Mouse (Mus musculus): ENCODE data around the gene Shank3. TPM values are rescaled to one million over a fixed set of nuclear protein-coding genes. Genes with fewer than 3 reads are reported as not detected.

Shank3 gene
- polyA plus RNA-seq, 1 experiment from 2014 or later: 1.8 TPM

- Histone ChIP-seq H3K9me3 (ENCODE audit: low read length) (no peaks in the 10 kb centered on the region), H3K4me2 (replicated peaks; ENCODE audit: low read depth, low read length) (no peak overlapping the region), H3K27me3 (replicated peaks; ENCODE audit: insufficient read depth, low read length) (no peaks in the 10 kb centered on the region), H3K36me3 (ENCODE audit: insufficient read depth, low read length) (no peaks in the 10 kb centered on the region), H3K9ac (replicated peaks; ENCODE audit: low read depth) (no peak overlapping the region), H3K4me3 (ENCODE audit: low read depth, low read length) (no peak overlapping the region), H3K27ac (ENCODE audit: low read length) (no peak overlapping the region), H3K4me1 (ENCODE audit: insufficient read depth, low read depth, low read length) (no peaks in the 10 kb centered on the region)
- DNase-seq (ENCODE audit: low spot score): no peak
- 89% methylated on average over 10 of the region's 10 CpGs for WGBS
- TF ChIP-seq CTCF (IDR thresholded peaks at IDR 0.05) (no peak), EP300 (IDR thresholded peaks at IDR 0.05) (no peak)
- ATAC-seq: no peak
Observed at GRCm38 (mm10) chr15:89533843-89534207, 34.4 kb downstream of the Shank3 start.

GRCm38 (mm10) chr15:89544171-89544570, 44.7 kb downstream of the Shank3 start:
- H3K4me2 ChIP-seq (replicated peaks; ENCODE audit: low read depth, low read length): no peak overlapping the region
- no peak overlapping the region for H3K27ac ChIP-seq (ENCODE audit: low read length)
- no peaks in the 10 kb centered on the region for H3K9me3 ChIP-seq (ENCODE audit: low read length)
- H3K36me3 ChIP-seq (ENCODE audit: insufficient read depth, low read length): 0 out of 2 replicates have a peak, but pooled peaks cover under 1% of the 10 kb centered on the region
- no peak overlapping the region for H3K4me3 ChIP-seq (ENCODE audit: low read depth, low read length)
- no peak for DNase-seq (ENCODE audit: low spot score)
- H3K4me1 ChIP-seq (ENCODE audit: insufficient read depth, low read depth, low read length): no peaks in the 10 kb centered on the region
- no peaks in the 10 kb centered on the region for H3K27me3 ChIP-seq (replicated peaks; ENCODE audit: insufficient read depth, low read length)
- H3K9ac ChIP-seq (replicated peaks; ENCODE audit: low read depth): no peak overlapping the region
- TF ChIP-seq CTCF (IDR thresholded peaks at IDR 0.05) (no peak), EP300 (IDR thresholded peaks at IDR 0.05) (no peak)
- WGBS: 88% methylated on average over 7 of the region's 7 CpGs
- ATAC-seq: no peak

- TF ChIP-seq EP300 (IDR thresholded peaks at IDR 0.05): no peak
- TF ChIP-seq CTCF (IDR thresholded peaks at IDR 0.05): no peak
Observed at GRCm38 (mm10) chr15:89547321-89547720, 47.9 kb downstream of the Shank3 start.

GRCm38 (mm10) chr15:89547824-89548601, 48.6 kb downstream of the Shank3 start:
- no peak overlapping the region for H3K27ac ChIP-seq (ENCODE audit: low read length)
- H3K4me3 ChIP-seq (ENCODE audit: low read depth, low read length): peak overlapping the region; percentile 14; the same call in 1 of the 2 replicates
- peak overlapping the region; percentile 47 for H3K4me2 ChIP-seq (replicated peaks; ENCODE audit: low read depth, low read length)
- TF ChIP-seq CTCF (IDR thresholded peaks at IDR 0.05) (peak; percentile 12; the same call in 1 of the 2 replicates), EP300 (IDR thresholded peaks at IDR 0.05) (no peak)
- H3K36me3 ChIP-seq (ENCODE audit: insufficient read depth, low read length): 0 out of 2 replicates have a peak, but pooled peaks cover 3% of the 10 kb centered on the region
- peak; percentile 30 for ATAC-seq
- H3K27me3 ChIP-seq (replicated peaks; ENCODE audit: insufficient read depth, low read length): no peaks in the 10 kb centered on the region
- no peak overlapping the region for H3K9ac ChIP-seq (replicated peaks; ENCODE audit: low read depth)
- 34% methylated on average over 44 of the region's 58 CpGs for WGBS
- DNase-seq (ENCODE audit: low spot score): no peak
- H3K9me3 ChIP-seq (ENCODE audit: low read length): no peaks in the 10 kb centered on the region
- no peaks in the 10 kb centered on the region for H3K4me1 ChIP-seq (ENCODE audit: insufficient read depth, low read depth, low read length)

More at GRCm38 (mm10) chr15:89547321-89547720, 47.9 kb downstream of the Shank3 start:
- no peak overlapping the region for H3K9ac ChIP-seq (replicated peaks; ENCODE audit: low read depth)
- ATAC-seq (no peak), DNase-seq (ENCODE audit: low spot score) (no peak)
- H3K4me3 ChIP-seq (ENCODE audit: low read depth, low read length): no peak overlapping the region
- H3K4me2 ChIP-seq (replicated peaks; ENCODE audit: low read depth, low read length): peak overlapping the region; percentile 47
- no peaks in the 10 kb centered on the region for H3K4me1 ChIP-seq (ENCODE audit: insufficient read depth, low read depth, low read length)
- 80% methylated on average over 3 of the region's 8 CpGs for WGBS
- H3K9me3 ChIP-seq (ENCODE audit: low read length): no peaks in the 10 kb centered on the region
- H3K36me3 ChIP-seq (ENCODE audit: insufficient read depth, low read length): 0 out of 2 replicates have a peak, but pooled peaks cover 3% of the 10 kb centered on the region
- no peak overlapping the region for H3K27ac ChIP-seq (ENCODE audit: low read length)
- H3K27me3 ChIP-seq (replicated peaks; ENCODE audit: insufficient read depth, low read length): no peaks in the 10 kb centered on the region

GRCm38 (mm10) chr15:89548837-89549236, 49.4 kb downstream of the Shank3 start:
- no peak for TF ChIP-seq CTCF (IDR thresholded peaks at IDR 0.05)
- TF ChIP-seq EP300 (IDR thresholded peaks at IDR 0.05): no peak
- 48% methylated on average over 11 of the region's 11 CpGs for WGBS
- Histone ChIP-seq H3K27ac (ENCODE audit: low read length) (no peak overlapping the region), H3K9ac (replicated peaks; ENCODE audit: low read depth) (no peak overlapping the region), H3K9me3 (ENCODE audit: low read length) (no peaks in the 10 kb centered on the region), H3K36me3 (ENCODE audit: insufficient read depth, low read length) (0 out of 2 replicates have a peak, but pooled peaks cover 3% of the 10 kb centered on the region), H3K4me1 (ENCODE audit: insufficient read depth, low read depth, low read length) (no peaks in the 10 kb centered on the region), H3K4me3 (ENCODE audit: low read depth, low read length) (no peak overlapping the region), H3K27me3 (replicated peaks; ENCODE audit: insufficient read depth, low read length) (no peaks in the 10 kb centered on the region), H3K4me2 (replicated peaks; ENCODE audit: low read depth, low read length) (no peak overlapping the region)
- ATAC-seq (0 out of 2 replicates have a peak, but pooled peaks have one; percentile 4), DNase-seq (ENCODE audit: low spot score) (no peak)

- Histone ChIP-seq H3K27me3 (replicated peaks; ENCODE audit: insufficient read depth, low read length) (no peaks in the 10 kb centered on the region), H3K4me2 (replicated peaks; ENCODE audit: low read depth, low read length) (no peak overlapping the region), H3K9ac (replicated peaks; ENCODE audit: low read depth) (no peak overlapping the region), H3K4me3 (ENCODE audit: low read depth, low read length) (no peak overlapping the region), H3K4me1 (ENCODE audit: insufficient read depth, low read depth, low read length) (no peaks in the 10 kb centered on the region), H3K36me3 (ENCODE audit: insufficient read depth, low read length) (0 out of 2 replicates have a peak, but pooled peaks cover 3% of the 10 kb centered on the region), H3K27ac (ENCODE audit: low read length) (no peak overlapping the region), H3K9me3 (ENCODE audit: low read length) (no peaks in the 10 kb centered on the region)
- no peak for DNase-seq (ENCODE audit: low spot score)
- WGBS: 87% methylated on average over 8 of the region's 8 CpGs
- no peak for TF ChIP-seq EP300 (IDR thresholded peaks at IDR 0.05)
- TF ChIP-seq CTCF (IDR thresholded peaks at IDR 0.05): no peak
- ATAC-seq: no peak
Observed at GRCm38 (mm10) chr15:89550506-89550905, 51.1 kb downstream of the Shank3 start.
